Mouse (Mus musculus) thymus, postnatal 0 days (tissue): ENCODE measurements around the gene Tuba8. TPM values are rescaled to one million over a fixed set of nuclear protein-coding genes. Genes with fewer than 3 reads are reported as not detected.

Experiments used
- DNase-seq: peaks from one replicate; pipeline ENCODE4 v3.0.0-alpha.2; 2015; ENCODE audit warnings: low spot score
- polyA plus RNA-seq: library from polyadenylated mRNA; unstranded; fragments of >200 nt; fragmentation: Nextera tagmentation; extraction: Ambion mirVana; gene quantifications from 2 replicates; pipeline ENCODE4 v1.2.1, GENCODE M21; 2015

The Tuba8 gene
- polyA plus RNA-seq, 1 experiment from 2014 or later = 5.0 TPM

GRCm38 (mm10) chr6:121194956-121195731, 15.4 kb upstream of the Tuba8 start:
- no peak for DNase-seq

- peak; percentile 63 for DNase-seq
These were observed 12.6 kb upstream of the Tuba8 start for GRCm38 (mm10) chr6:121197807-121198365.

GRCm38 (mm10) chr6:121200458-121200857, 10.0 kb upstream of the Tuba8 start:
- no peak for DNase-seq

GRCm38 (mm10) chr6:121202026-121202425, 8.5 kb upstream of the Tuba8 start:
- no peak for DNase-seq

GRCm38 (mm10) chr6:121206481-121206880, 4.0 kb upstream of the Tuba8 start:
- no peak for DNase-seq

GRCm38 (mm10) chr6:121209584-121209983, 912 bp upstream of the Tuba8 start:
- no peak for DNase-seq

- no peak for DNase-seq
These were observed 412 bp downstream of the Tuba8 start for GRCm38 (mm10) chr6:121210926-121211289.

GRCm38 (mm10) chr6:121211743-121212142, 1.2 kb downstream of the Tuba8 start:
- no peak for DNase-seq

GRCm38 (mm10) chr6:121212988-121213387, 2.5 kb downstream of the Tuba8 start:
- DNase-seq = no peak

GRCm38 (mm10) chr6:121214221-121214620, 3.7 kb downstream of the Tuba8 start:
- no peak for DNase-seq

GRCm38 (mm10) chr6:121214667-121215330, 4.3 kb downstream of the Tuba8 start:
- DNase-seq = peak; percentile 61

GRCm38 (mm10) chr6:121215336-121215735, 4.8 kb downstream of the Tuba8 start:
- DNase-seq = no peak

- DNase-seq = no peak
These were observed 5.4 kb downstream of the Tuba8 start for GRCm38 (mm10) chr6:121215896-121216295.

- no peak for DNase-seq
These were observed 6.2 kb downstream of the Tuba8 start for GRCm38 (mm10) chr6:121216589-121217255.

GRCm38 (mm10) chr6:121218002-121218401, 7.5 kb downstream of the Tuba8 start:
- peak; percentile 68 for DNase-seq

GRCm38 (mm10) chr6:121219406-121219805, 8.9 kb downstream of the Tuba8 start:
- DNase-seq = no peak

GRCm38 (mm10) chr6:121220181-121220580, 9.7 kb downstream of the Tuba8 start:
- DNase-seq = no peak

GRCm38 (mm10) chr6:121221876-121222597, 11.5 kb downstream of the Tuba8 start:
- DNase-seq = no peak

GRCm38 (mm10) chr6:121223001-121223400, 12.5 kb downstream of the Tuba8 start:
- no peak for DNase-seq

- no peak for DNase-seq
These were observed 13.6 kb downstream of the Tuba8 start for GRCm38 (mm10) chr6:121224067-121224466.

- no peak for DNase-seq
These were observed 14.5 kb downstream of the Tuba8 start for GRCm38 (mm10) chr6:121224993-121225392.
